Mouse (Mus musculus) liver, embryonic 15.5 days (tissue): ENCODE measurements around the gene Bcl9l. TPM values are rescaled to one million over a fixed set of nuclear protein-coding genes. Genes with fewer than 3 reads are reported as not detected.
"Not testable (repeated sequence)": the region's sequence is repeated elsewhere in the genome, so short reads cannot be mapped to it uniquely, and the experiment has no call there.

Experiments
- ATAC-seq: fragments of 200-750 bp; cut with Nextera tagmentation; 2 replicates; pipeline ENCODE4 v1.8.0; 2017; ENCODE audit warnings: moderate number of reproducible peaks, mild to moderate bottlenecking, moderate library complexity; ENCODE audit not compliant: insufficient read depth
- H3K27ac ChIP-seq: fragments of 300-500 bp; sonication (generic); replicated peaks from 2 replicates; pipeline ENCODE4 v1.5.1; 2015; ENCODE audit warnings: mild to moderate bottlenecking, inconsistent platforms
- H3K27me3 ChIP-seq: fragments of 300-500 bp; sonication (generic); 2 replicates; pipeline ENCODE4 v1.6.1; 2015; ENCODE audit warnings: mild to moderate bottlenecking, inconsistent platforms
- H3K36me3 ChIP-seq: fragments of 300-500 bp; sonication (generic); replicated peaks from 2 replicates; pipeline ENCODE4 v1.6.1; 2015; ENCODE audit warnings: moderate library complexity, mild to moderate bottlenecking, inconsistent platforms
- H3K4me1 ChIP-seq: fragments of 300-500 bp; sonication (generic); replicated peaks from 2 replicates; pipeline ENCODE4 v1.6.1; 2015; ENCODE audit warnings: inconsistent platforms
- H3K4me2 ChIP-seq: fragments of 300-500 bp; sonication (generic); 2 replicates; pipeline ENCODE4 v1.6.1; 2015; ENCODE audit warnings: moderate library complexity, mild to moderate bottlenecking, inconsistent platforms
- H3K4me3 ChIP-seq: fragments of 300-500 bp; sonication (generic); replicated peaks from 2 replicates; pipeline ENCODE4 v1.5.1; 2015; ENCODE audit warnings: mild to moderate bottlenecking, inconsistent platforms
- H3K9ac ChIP-seq: fragments of 300-500 bp; sonication (generic); 2 replicates; pipeline ENCODE4 v1.6.1; 2015; ENCODE audit warnings: moderate library complexity, mild to moderate bottlenecking, inconsistent platforms
- H3K9me3 ChIP-seq: fragments of 300-500 bp; sonication (generic); replicated peaks from 2 replicates; pipeline ENCODE4 v1.6.1; 2016; ENCODE audit warnings: inconsistent platforms
- WGBS: fragments of 180-500 bp; shearing (Covaris S2); methylation state at CpG from one replicate; pipeline ENCODE4 v1.1.7; 2015; ENCODE audit warnings: mixed read lengths; ENCODE audit not compliant: insufficient replicate concordance; 5-methylcytosine and 5-hydroxymethylcytosine counted together
- polyA plus RNA-seq: library from polyadenylated mRNA; unstranded; fragments of >200 nt; fragmentation: Nextera tagmentation; extraction: Ambion mirVana; gene quantifications from 2 replicates; pipeline ENCODE4 v1.2.1, GENCODE M21; 2015

The Bcl9l gene
- polyA plus RNA-seq = 1.9 and 2.3 TPM in 2 replicates

GRCm38 (mm10) chr9:44482552-44482951 is at the start of gene Bcl9l:
Bcl9l (plus strand) TSS chr9:44482825.
- Histone ChIP-seq H3K9me3 (no peaks in the 10 kb centered on the region), H3K4me3 (peak within 1 kb of the TSS; percentile 66), H3K27me3 (peaks cover 74% of the 10 kb centered on the region), H3K4me2 (peak within 1 kb of the TSS; percentile 73), H3K36me3 (no peaks in the 10 kb centered on the region), H3K9ac (peak within 1 kb of the TSS; percentile 63), H3K27ac (peak within 1 kb of the TSS; percentile 69), H3K4me1 (peaks cover 49% of the 10 kb centered on the region)
- under 1% methylated on average over 31 of the region's 31 CpGs for WGBS
- ATAC-seq = peak; percentile 22; the same call in 1 of the 2 replicates

- H3K9me3 ChIP-seq = no peaks in the 10 kb centered on the region
- no peaks in the 10 kb centered on the region for H3K36me3 ChIP-seq
- H3K4me1 ChIP-seq = no peaks in the 10 kb centered on the region
- no peak overlapping the region for H3K9ac ChIP-seq
- no peak for ATAC-seq
- H3K4me3 ChIP-seq = no peak overlapping the region
- H3K4me2 ChIP-seq = no peak overlapping the region
- H3K27ac ChIP-seq = no peak overlapping the region; the same call in 1 of the 2 replicates
- peaks cover 5% of the 10 kb centered on the region; the same call in 1 of the 2 replicates for H3K27me3 ChIP-seq
- WGBS = 12% methylated on average over 6 of the region's 6 CpGs
Observed at GRCm38 (mm10) chr9:44435747-44436146, 46.9 kb upstream of the Bcl9l start.

- no peak within 1 kb of the TSS for H3K4me3 ChIP-seq
- ATAC-seq = no peak
Observed at GRCm38 (mm10) chr9:44440961-44441360, 41.7 kb upstream of the Bcl9l start, which contains the start of gene Foxr1. Foxr1 (minus strand) TSS chr9:44441136.

GRCm38 (mm10) chr9:44444402-44445025 is 38.1 kb upstream of the Bcl9l start:
- not testable (repeated sequence) for H3K36me3 ChIP-seq, H3K27me3 ChIP-seq, ATAC-seq, H3K4me3 ChIP-seq, H3K27ac ChIP-seq, H3K9me3 ChIP-seq, H3K4me1 ChIP-seq, H3K9ac ChIP-seq, H3K4me2 ChIP-seq
- WGBS = 66% methylated on average over 7 of the region's 7 CpGs

More at GRCm38 (mm10) chr9:44440961-44441360, 41.7 kb upstream of the Bcl9l start, which contains the start of gene Foxr1:
- WGBS = 70% methylated on average over 19 of the region's 19 CpGs
- H3K4me1 ChIP-seq = no peaks in the 10 kb centered on the region
- no peak within 1 kb of the TSS for H3K4me2 ChIP-seq
- H3K36me3 ChIP-seq = no peaks in the 10 kb centered on the region
- no peaks in the 10 kb centered on the region; the same call in 1 of the 2 replicates for H3K27me3 ChIP-seq
- no peak within 1 kb of the TSS for H3K27ac ChIP-seq
- no peak within 1 kb of the TSS for H3K9ac ChIP-seq
- no peaks in the 10 kb centered on the region for H3K9me3 ChIP-seq

GRCm38 (mm10) chr9:44450387-44450786 is 32.2 kb upstream of the Bcl9l start:
- H3K36me3 ChIP-seq = no peaks in the 10 kb centered on the region
- no peak overlapping the region for H3K27ac ChIP-seq
- no peak for ATAC-seq
- no peaks in the 10 kb centered on the region for H3K9me3 ChIP-seq
- H3K4me2 ChIP-seq = no peak overlapping the region
- H3K27me3 ChIP-seq = peaks cover 22% of the 10 kb centered on the region
- no peak overlapping the region for H3K9ac ChIP-seq
- no peak overlapping the region for H3K4me3 ChIP-seq
- H3K4me1 ChIP-seq = no peaks in the 10 kb centered on the region

GRCm38 (mm10) chr9:44454132-44454890 is 28.3 kb upstream of the Bcl9l start:
- H3K36me3 ChIP-seq = no peaks in the 10 kb centered on the region
- no peak overlapping the region for H3K9ac ChIP-seq
- no peaks in the 10 kb centered on the region for H3K4me1 ChIP-seq
- no peaks in the 10 kb centered on the region for H3K9me3 ChIP-seq
- no peak overlapping the region for H3K4me2 ChIP-seq
- no peak overlapping the region for H3K27ac ChIP-seq
- H3K27me3 ChIP-seq = peaks cover 48% of the 10 kb centered on the region
- ATAC-seq = peak; percentile 37; the same call in 1 of the 2 replicates
- no peak overlapping the region for H3K4me3 ChIP-seq
- WGBS = 13% methylated on average over 14 of the region's 14 CpGs

- no peak within 1 kb of the TSS for H3K4me3 ChIP-seq
- H3K4me2 ChIP-seq = no peak within 1 kb of the TSS
- H3K27ac ChIP-seq = no peak within 1 kb of the TSS
- WGBS = 31% methylated on average over 4 of the region's 4 CpGs
- H3K9ac ChIP-seq = no peak within 1 kb of the TSS
- ATAC-seq = no peak
- no peaks in the 10 kb centered on the region for H3K9me3 ChIP-seq
- peaks cover 48% of the 10 kb centered on the region for H3K27me3 ChIP-seq
- H3K36me3 ChIP-seq = no peaks in the 10 kb centered on the region
- H3K4me1 ChIP-seq = no peaks in the 10 kb centered on the region
Observed at GRCm38 (mm10) chr9:44454891-44455220, 27.8 kb upstream of the Bcl9l start, which contains the start of gene Upk2. Upk2 (minus strand) TSS chr9:44454976.

GRCm38 (mm10) chr9:44457035-44457742 is 25.4 kb upstream of the Bcl9l start:
- H3K4me2 ChIP-seq = no peak overlapping the region
- no peaks in the 10 kb centered on the region for H3K9me3 ChIP-seq
- 26% methylated on average over 11 of the region's 11 CpGs for WGBS
- no peak for ATAC-seq
- no peak overlapping the region for H3K9ac ChIP-seq
- H3K27me3 ChIP-seq = peaks cover 48% of the 10 kb centered on the region
- no peaks in the 10 kb centered on the region for H3K36me3 ChIP-seq
- H3K4me1 ChIP-seq = no peaks in the 10 kb centered on the region
- no peak overlapping the region for H3K4me3 ChIP-seq
- no peak overlapping the region for H3K27ac ChIP-seq

- Histone ChIP-seq H3K9me3 (no peaks in the 10 kb centered on the region), H3K27me3 (peaks cover 14% of the 10 kb centered on the region), H3K9ac (no peak overlapping the region), H3K4me3 (no peak overlapping the region), H3K4me1 (no peaks in the 10 kb centered on the region), H3K36me3 (no peaks in the 10 kb centered on the region), H3K4me2 (no peak overlapping the region), H3K27ac (0 out of 2 replicates have a peak overlapping the region, but pooled peaks have one; percentile 11)
- ATAC-seq = no peak
- 33% methylated on average over 5 of the region's 5 CpGs for WGBS
Observed at GRCm38 (mm10) chr9:44461950-44462349, 20.7 kb upstream of the Bcl9l start.

GRCm38 (mm10) chr9:44468224-44468623 is 14.4 kb upstream of the Bcl9l start:
- Histone ChIP-seq H3K4me1 (no peaks in the 10 kb centered on the region), H3K4me2 (no peak overlapping the region), H3K9ac (no peak overlapping the region), H3K4me3 (no peak overlapping the region), H3K27me3 (peaks cover 13% of the 10 kb centered on the region), H3K36me3 (no peaks in the 10 kb centered on the region), H3K27ac (no peak overlapping the region), H3K9me3 (no peaks in the 10 kb centered on the region)
- WGBS = 34% methylated on average over 7 of the region's 7 CpGs
- no peak for ATAC-seq

GRCm38 (mm10) chr9:44468800-44469199 is 13.8 kb upstream of the Bcl9l start:
- Histone ChIP-seq H3K27ac (no peak overlapping the region), H3K4me3 (no peak overlapping the region), H3K9me3 (no peaks in the 10 kb centered on the region), H3K4me1 (no peaks in the 10 kb centered on the region), H3K4me2 (no peak overlapping the region), H3K27me3 (peaks cover 13% of the 10 kb centered on the region), H3K36me3 (no peaks in the 10 kb centered on the region), H3K9ac (no peak overlapping the region)
- ATAC-seq = no peak
- 53% methylated on average over 2 of the region's 2 CpGs for WGBS
